Mouse (Mus musculus) lung, embryonic 15.5 days (tissue): ENCODE results near the gene Cpb1. TPM values are rescaled to one million over a fixed set of nuclear protein-coding genes. Genes with fewer than 3 reads are reported as not detected.

Source experiments
- ATAC-seq: fragments of 200-750 bp; cut with Nextera tagmentation; 2 replicates; pipeline ENCODE4 v1.8.0; 2017; ENCODE audit warnings: moderate number of reproducible peaks, borderline replicate concordance; ENCODE audit not compliant: low FRiP score, low TSS enrichment; ENCODE audit errors: extremely low read depth
- H3K27ac ChIP-seq: fragments of 300-500 bp; sonication (generic); 2 replicates; pipeline ENCODE4 v1.5.1; 2015; ENCODE audit warnings: moderate library complexity, mild to moderate bottlenecking, inconsistent platforms
- H3K27me3 ChIP-seq: fragments of 300-500 bp; sonication (generic); 2 replicates; pipeline ENCODE4 v1.6.1; 2015; ENCODE audit warnings: inconsistent platforms
- H3K36me3 ChIP-seq: fragments of 300-500 bp; sonication (generic); 2 replicates; pipeline ENCODE4 v1.6.1; 2015; ENCODE audit warnings: inconsistent platforms
- H3K4me1 ChIP-seq: fragments of 300-500 bp; sonication (generic); 2 replicates; pipeline ENCODE4 v1.6.1; 2015; ENCODE audit warnings: inconsistent platforms
- H3K4me2 ChIP-seq: fragments of 300-500 bp; sonication (generic); 2 replicates; pipeline ENCODE4 v1.6.1; 2015; ENCODE audit warnings: inconsistent platforms, mild to moderate bottlenecking, moderate library complexity
- H3K4me3 ChIP-seq: fragments of 300-500 bp; sonication (generic); 2 replicates; pipeline ENCODE4 v1.5.1; 2015; ENCODE audit warnings: mild to moderate bottlenecking, inconsistent platforms
- H3K9ac ChIP-seq: fragments of 300-500 bp; sonication (generic); 2 replicates; pipeline ENCODE4 v1.6.1; 2015; ENCODE audit warnings: inconsistent platforms
- H3K9me3 ChIP-seq: fragments of 300-500 bp; sonication (generic); 2 replicates; pipeline ENCODE4 v1.6.1; 2016; ENCODE audit warnings: inconsistent platforms
- WGBS: fragments of 180-500 bp; shearing (Covaris S2); methylation state at CpG from one replicate; pipeline ENCODE4 v1.1.7; 2015; 5-methylcytosine and 5-hydroxymethylcytosine counted together
- polyA plus RNA-seq: library from polyadenylated mRNA; unstranded; fragments of >200 nt; fragmentation: Nextera tagmentation; extraction: Ambion mirVana; gene quantifications from 2 replicates; pipeline ENCODE4 v1.2.1, GENCODE M21; 2015

Gene Cpb1
- 2.7 and 3.6 TPM in 2 replicates for polyA plus RNA-seq

GRCm38 (mm10) chr3:20275633-20276032 is at the start of gene Cpb1:
Gene Cpb1 (minus strand): TSS chr3:20275733.
- Histone ChIP-seq H3K9me3 (no peaks in the 10 kb centered on the region), H3K4me3 (no peak within 1 kb of the TSS), H3K9ac (no peak within 1 kb of the TSS), H3K27me3 (no peaks in the 10 kb centered on the region), H3K36me3 (no peaks in the 10 kb centered on the region), H3K27ac (no peak within 1 kb of the TSS), H3K4me1 (no peaks in the 10 kb centered on the region), H3K4me2 (no peak within 1 kb of the TSS)
- no peak for ATAC-seq
- whole genome bisulfite sequencing = 79% methylated on average over 3 of the region's 3 CpGs

DNA sequence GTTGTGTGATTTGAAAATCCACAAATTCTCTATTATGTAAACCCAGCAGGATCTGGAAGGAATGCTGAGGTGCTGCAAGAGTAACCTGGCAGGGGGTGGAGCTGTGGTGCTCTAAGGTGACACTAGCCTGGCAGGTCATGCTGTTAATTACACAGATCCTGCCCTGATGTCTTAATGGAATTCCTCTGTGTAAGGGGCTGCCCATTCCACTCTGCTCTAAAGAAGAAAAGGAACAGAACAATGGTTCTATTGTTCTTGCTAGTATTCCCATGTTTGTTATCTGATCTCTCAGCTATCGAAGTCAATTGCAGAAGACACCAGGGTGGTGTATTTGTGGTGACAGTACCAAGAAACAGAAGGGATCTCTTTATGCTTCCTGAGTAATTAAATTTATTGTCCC is 41.7 kb upstream of the Cpb1 start:
- H3K4me1 ChIP-seq = no peaks in the 10 kb centered on the region
- no peak overlapping the region for H3K27ac ChIP-seq
- H3K27me3 ChIP-seq = no peaks in the 10 kb centered on the region
- H3K9ac ChIP-seq = no peak overlapping the region
- no peak overlapping the region for H3K4me2 ChIP-seq
- WGBS = 38% methylated on average over 1 of the region's 1 CpGs
- H3K9me3 ChIP-seq = no peaks in the 10 kb centered on the region
- H3K36me3 ChIP-seq = no peaks in the 10 kb centered on the region
- no peak for ATAC-seq
- no peak overlapping the region for H3K4me3 ChIP-seq

DNA sequence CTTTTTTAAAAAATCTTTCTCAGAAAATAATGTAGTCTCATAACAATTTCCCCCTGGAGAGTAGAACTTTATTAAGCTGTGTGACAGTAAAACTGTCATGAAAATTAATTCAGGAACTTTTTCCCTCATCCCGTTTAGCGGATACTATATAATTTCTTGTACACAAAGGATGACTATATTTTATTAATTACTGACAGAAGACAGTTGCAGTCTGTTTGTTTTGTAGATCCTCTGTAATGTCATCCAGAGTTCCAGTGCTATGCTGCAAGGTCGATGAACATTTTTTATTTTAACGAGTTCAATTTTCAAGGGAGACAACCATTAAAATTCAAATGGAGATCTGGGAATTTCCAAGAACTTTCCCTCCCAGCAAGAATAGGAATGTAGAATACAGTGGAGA is 33.6 kb upstream of the Cpb1 start:
- Histone ChIP-seq H3K9ac (no peak overlapping the region), H3K9me3 (no peaks in the 10 kb centered on the region), H3K27me3 (no peaks in the 10 kb centered on the region), H3K27ac (no peak overlapping the region), H3K4me3 (no peak overlapping the region), H3K36me3 (no peaks in the 10 kb centered on the region), H3K4me1 (no peaks in the 10 kb centered on the region), H3K4me2 (no peak overlapping the region)
- 79% methylated on average over 4 of the region's 4 CpGs for WGBS
- ATAC-seq = no peak

GRCm38 (mm10) chr3:20307256-20307655 is 31.7 kb upstream of the Cpb1 start:
- no peaks in the 10 kb centered on the region for H3K27me3 ChIP-seq
- no peak for ATAC-seq
- H3K9ac ChIP-seq = no peak overlapping the region
- no peak overlapping the region for H3K4me3 ChIP-seq
- no peak overlapping the region for H3K27ac ChIP-seq
- 53% methylated on average over 4 of the region's 4 CpGs for WGBS
- no peak overlapping the region for H3K4me2 ChIP-seq
- H3K9me3 ChIP-seq = no peaks in the 10 kb centered on the region
- H3K36me3 ChIP-seq = no peaks in the 10 kb centered on the region
- H3K4me1 ChIP-seq = no peaks in the 10 kb centered on the region

- no peak overlapping the region for H3K4me2 ChIP-seq
- no peaks in the 10 kb centered on the region for H3K27me3 ChIP-seq
- WGBS = 36% methylated on average over 2 of the region's 2 CpGs
- no peaks in the 10 kb centered on the region for H3K9me3 ChIP-seq
- no peak; the same call in 1 of the 2 replicates for ATAC-seq
- H3K4me3 ChIP-seq = no peak overlapping the region
- no peaks in the 10 kb centered on the region for H3K36me3 ChIP-seq
- no peak overlapping the region for H3K27ac ChIP-seq
- H3K9ac ChIP-seq = no peak overlapping the region
- no peaks in the 10 kb centered on the region for H3K4me1 ChIP-seq
These were observed 29.3 kb upstream of the Cpb1 start for GRCm38 (mm10) chr3:20304758-20305352.

- Histone ChIP-seq H3K27ac (no peak overlapping the region), H3K4me3 (no peak overlapping the region)
- WGBS = 32% methylated on average over 3 of the region's 3 CpGs
These were observed 20.0 kb upstream of the Cpb1 start for GRCm38 (mm10) chr3:20295546-20295945.

GRCm38 (mm10) chr3:20294542-20295348 is 19.2 kb upstream of the Cpb1 start:
- no peaks in the 10 kb centered on the region for H3K36me3 ChIP-seq
- H3K27me3 ChIP-seq = no peaks in the 10 kb centered on the region
- ATAC-seq = no peak
- WGBS = 68% methylated on average over 9 of the region's 9 CpGs
- no peak overlapping the region for H3K4me3 ChIP-seq
- no peak overlapping the region for H3K4me2 ChIP-seq
- no peaks in the 10 kb centered on the region for H3K9me3 ChIP-seq
- H3K4me1 ChIP-seq = no peaks in the 10 kb centered on the region
- H3K27ac ChIP-seq = no peak overlapping the region
- no peak overlapping the region for H3K9ac ChIP-seq

More at GRCm38 (mm10) chr3:20295546-20295945, 20.0 kb upstream of the Cpb1 start:
- no peak overlapping the region for H3K9ac ChIP-seq
- ATAC-seq = no peak
- H3K36me3 ChIP-seq = no peaks in the 10 kb centered on the region
- no peak overlapping the region for H3K4me2 ChIP-seq
- no peaks in the 10 kb centered on the region for H3K27me3 ChIP-seq
- H3K9me3 ChIP-seq = no peaks in the 10 kb centered on the region
- no peaks in the 10 kb centered on the region for H3K4me1 ChIP-seq

GRCm38 (mm10) chr3:20291370-20291769 is 15.8 kb upstream of the Cpb1 start:
- H3K9ac ChIP-seq = no peak overlapping the region
- H3K9me3 ChIP-seq = no peaks in the 10 kb centered on the region
- no peaks in the 10 kb centered on the region for H3K27me3 ChIP-seq
- no peak overlapping the region for H3K27ac ChIP-seq
- ATAC-seq = no peak
- no peak overlapping the region for H3K4me3 ChIP-seq
- H3K4me2 ChIP-seq = no peak overlapping the region
- no peaks in the 10 kb centered on the region for H3K36me3 ChIP-seq
- H3K4me1 ChIP-seq = no peaks in the 10 kb centered on the region

DNA sequence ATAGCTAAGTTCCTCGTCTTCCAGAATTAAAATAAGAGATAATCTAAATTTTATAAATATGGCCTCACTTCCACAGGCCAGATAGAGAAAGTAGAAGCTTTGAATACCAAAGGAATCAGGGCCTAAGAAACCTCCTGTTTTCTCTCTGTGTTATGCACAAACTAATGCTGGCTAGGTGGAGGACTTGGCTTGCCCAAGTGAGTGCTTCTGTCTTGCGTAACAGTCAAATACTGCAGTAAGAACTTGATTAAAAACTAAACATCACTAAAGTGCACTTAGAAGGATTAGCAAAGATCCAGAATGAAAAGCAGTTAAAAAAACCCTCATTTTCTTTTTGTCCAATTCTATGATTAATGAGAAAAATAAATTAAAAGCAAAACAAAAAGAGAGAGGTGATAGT is 13.2 kb upstream of the Cpb1 start:
- H3K4me3 ChIP-seq = no peak overlapping the region
- no peak overlapping the region for H3K27ac ChIP-seq
- ATAC-seq = no peak
- no peaks in the 10 kb centered on the region for H3K27me3 ChIP-seq
- 71% methylated on average over 2 of the region's 2 CpGs for WGBS
- no peak overlapping the region for H3K9ac ChIP-seq
- no peaks in the 10 kb centered on the region for H3K36me3 ChIP-seq
- H3K4me1 ChIP-seq = no peaks in the 10 kb centered on the region
- H3K9me3 ChIP-seq = no peaks in the 10 kb centered on the region
- H3K4me2 ChIP-seq = no peak overlapping the region

DNA sequence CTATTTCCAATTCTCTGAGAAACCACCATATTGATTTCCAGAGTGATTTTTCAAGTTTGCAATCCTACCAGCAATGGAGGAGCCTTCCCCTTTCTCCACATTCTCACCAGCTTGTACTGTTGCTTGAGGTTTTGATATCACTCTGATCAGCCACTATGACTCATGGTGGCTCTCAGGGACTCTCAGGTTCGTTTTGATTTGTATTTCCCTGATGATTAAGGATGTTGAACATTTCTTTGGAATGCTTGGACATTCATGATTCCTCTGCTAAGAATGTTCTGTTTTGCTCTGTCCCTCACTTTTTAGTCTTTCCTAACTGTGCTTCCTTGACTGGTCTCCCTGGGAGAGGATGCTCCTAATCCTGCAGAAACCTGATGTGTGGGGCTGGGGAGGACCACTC is 6.3 kb upstream of the Cpb1 start:
- Histone ChIP-seq H3K9ac (no peak overlapping the region), H3K4me2 (no peak overlapping the region), H3K27me3 (no peaks in the 10 kb centered on the region), H3K4me1 (no peaks in the 10 kb centered on the region), H3K27ac (no peak overlapping the region), H3K4me3 (no peak overlapping the region), H3K9me3 (no peaks in the 10 kb centered on the region), H3K36me3 (no peaks in the 10 kb centered on the region)
- no peak for ATAC-seq
- 46% methylated on average over 1 of the region's 1 CpGs for WGBS

DNA sequence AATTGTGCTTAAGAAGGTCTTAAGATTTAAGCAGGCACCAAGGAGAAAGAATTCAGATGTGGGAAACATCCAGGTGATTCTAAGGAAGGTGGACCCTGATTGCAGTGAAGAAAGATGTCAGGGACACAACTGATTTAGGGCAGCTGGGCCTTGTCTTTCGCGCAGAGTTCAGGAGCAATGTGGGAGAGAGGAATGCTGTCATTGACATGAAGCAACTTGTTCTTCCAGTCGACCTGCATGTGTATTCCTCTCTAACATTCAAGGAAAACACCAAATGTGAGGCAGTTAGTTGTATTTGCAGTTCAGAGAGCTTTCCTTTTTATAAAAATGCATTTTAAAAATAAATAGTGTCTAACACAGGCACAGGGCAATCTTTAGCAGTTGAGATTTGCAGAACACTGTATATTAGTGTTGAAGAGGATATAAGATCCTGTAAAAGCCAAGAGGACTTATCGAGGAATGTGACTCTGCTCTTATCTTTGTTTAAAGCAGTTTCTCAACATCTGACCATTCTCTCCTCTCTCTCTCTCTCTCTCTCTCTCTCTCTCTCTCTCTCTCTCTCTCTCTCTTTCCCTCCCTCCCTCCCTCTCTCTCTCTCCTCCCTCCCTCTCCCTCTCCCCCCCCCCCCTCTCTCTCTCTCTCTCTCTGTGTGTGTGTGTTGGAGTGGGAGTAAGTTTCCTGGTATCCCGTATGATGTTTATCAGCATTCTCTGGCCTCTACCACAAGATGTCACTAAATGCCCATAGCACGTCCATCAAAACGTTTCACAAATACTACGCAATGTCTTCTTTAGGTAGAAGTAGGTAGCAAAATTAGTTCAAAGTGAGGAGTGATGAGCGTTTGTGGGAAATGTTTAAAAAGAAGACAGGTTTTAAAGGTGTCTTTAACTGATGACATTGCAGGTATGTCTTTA is 20.7 kb downstream of the Cpb1 start:
- peak; percentile 74; the same call in 1 of the 2 replicates for ATAC-seq
- Histone ChIP-seq H3K9me3 (no peaks in the 10 kb centered on the region), H3K27ac (peak overlapping the region; percentile 53), H3K4me1 (0 out of 2 replicates have a peak, but pooled peaks cover 4% of the 10 kb centered on the region), H3K4me3 (no peak overlapping the region), H3K9ac (no peak overlapping the region), H3K27me3 (no peaks in the 10 kb centered on the region), H3K4me2 (no peak overlapping the region), H3K36me3 (no peaks in the 10 kb centered on the region)
- 18% methylated on average over 9 of the region's 9 CpGs for WGBS
